Mouse (Mus musculus) thymus, postnatal 25 days (tissue): Measurements from ENCODE around the gene Erbin.

Experiments
- DNase-seq: peaks from one replicate; pipeline ENCODE4 v3.0.0; 2022

Gene Erbin

GRCm38 (mm10) chr13:103920261-103920932 lies at the start of gene Erbin:
Gene Erbin, minus strand, starts transcription at chr13:103920514.
- DNase-seq = peak; percentile 84

GRCm38 (mm10) chr13:103969912-103970311 lies 49.6 kb upstream of the Erbin start:
- no peak for DNase-seq

- DNase-seq = no peak
Observed at GRCm38 (mm10) chr13:103967987-103968386, 47.7 kb upstream of the Erbin start.

GRCm38 (mm10) chr13:103966696-103967215 lies 46.4 kb upstream of the Erbin start:
- DNase-seq = no peak

DNA sequence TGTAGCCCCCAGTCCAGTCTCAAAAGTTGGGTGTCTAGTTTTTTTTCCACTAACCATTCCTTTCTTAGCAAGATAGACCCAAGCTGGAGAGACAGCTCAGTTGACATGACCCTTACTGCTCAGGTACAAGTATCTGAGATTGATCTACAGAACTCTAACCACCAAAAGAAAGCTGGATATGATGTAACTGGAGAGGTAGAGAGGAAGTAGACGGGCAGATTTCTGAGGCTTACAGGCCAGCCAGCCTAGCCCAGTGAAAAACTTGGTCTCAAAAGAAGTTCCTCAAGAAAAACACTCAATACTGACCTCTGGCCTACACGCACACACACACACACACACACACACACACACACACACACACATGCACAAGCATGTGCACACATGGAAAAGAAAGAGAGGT lies 44.9 kb upstream of the Erbin start:
- no peak for DNase-seq

DNA sequence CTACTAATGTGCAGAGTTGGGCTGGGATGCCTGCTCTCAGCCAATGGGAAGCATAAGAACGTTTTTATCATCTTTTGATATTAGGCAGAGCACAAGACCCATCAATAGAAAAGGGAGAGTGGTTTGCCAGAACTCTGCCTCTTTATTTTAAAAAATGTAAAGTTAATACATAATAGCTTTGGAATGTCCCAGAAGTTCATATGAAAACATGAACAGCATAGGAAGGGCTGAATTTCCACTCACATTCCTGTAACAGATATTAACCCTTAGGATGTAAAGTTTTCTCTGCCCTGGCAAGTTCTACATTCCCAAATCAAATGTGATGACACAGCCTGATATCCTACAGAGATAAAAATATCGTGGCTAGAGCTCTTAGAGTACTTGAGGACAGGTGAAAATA lies 42.8 kb upstream of the Erbin start:
- no peak for DNase-seq

DNA sequence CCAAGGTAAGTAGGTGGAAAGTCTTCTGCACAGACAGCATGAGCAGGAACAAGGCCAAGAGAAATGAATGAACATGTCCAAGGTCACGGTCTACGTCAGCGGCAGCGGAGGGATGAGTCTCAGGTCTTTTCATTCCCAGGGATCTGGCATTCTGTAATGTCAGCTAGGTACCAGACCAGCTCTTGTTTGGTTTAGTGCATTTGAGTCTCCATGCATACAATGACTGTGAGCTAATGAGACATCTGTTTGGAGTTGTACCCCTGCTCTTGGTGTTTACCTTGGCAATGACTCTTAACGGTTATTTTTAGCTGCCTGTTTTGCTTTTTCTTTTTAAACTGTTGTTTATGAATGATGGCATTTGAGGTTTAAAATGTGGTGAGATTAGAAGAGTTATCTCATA lies 39.5 kb upstream of the Erbin start:
- DNase-seq = no peak

DNA sequence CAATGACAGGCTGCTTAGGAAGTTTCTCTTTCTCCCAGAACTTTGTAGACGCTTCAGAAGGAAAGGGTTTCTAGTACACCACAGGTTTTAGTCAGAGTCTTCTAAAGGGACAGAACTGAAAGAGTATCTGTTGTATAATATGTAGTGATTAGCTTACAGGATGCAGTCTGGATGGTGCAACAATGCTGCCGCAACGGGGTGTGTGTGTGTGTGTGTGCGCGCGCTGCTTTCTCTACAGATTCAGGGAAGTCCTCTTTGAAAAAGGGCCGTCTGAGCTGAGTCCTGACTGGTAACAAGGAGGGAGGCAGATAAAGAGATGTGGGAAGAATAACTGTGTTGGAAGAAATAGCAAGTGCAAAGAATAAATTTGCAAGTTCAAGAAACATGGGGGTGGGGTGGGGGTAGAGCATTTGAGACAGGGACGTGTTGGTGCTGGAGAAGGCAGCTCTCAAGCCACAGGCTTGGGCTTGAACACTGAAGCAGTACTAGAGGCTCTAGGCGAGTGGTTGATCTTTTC lies 38.4 kb upstream of the Erbin start:
- no peak for DNase-seq

GRCm38 (mm10) chr13:103957175-103957940 lies 37.0 kb upstream of the Erbin start:
- peak; percentile 15 for DNase-seq

- DNase-seq = no peak
Observed at GRCm38 (mm10) chr13:103955652-103956051, 35.3 kb upstream of the Erbin start.

GRCm38 (mm10) chr13:103951393-103951792 lies 31.1 kb upstream of the Erbin start:
- DNase-seq = no peak

DNA sequence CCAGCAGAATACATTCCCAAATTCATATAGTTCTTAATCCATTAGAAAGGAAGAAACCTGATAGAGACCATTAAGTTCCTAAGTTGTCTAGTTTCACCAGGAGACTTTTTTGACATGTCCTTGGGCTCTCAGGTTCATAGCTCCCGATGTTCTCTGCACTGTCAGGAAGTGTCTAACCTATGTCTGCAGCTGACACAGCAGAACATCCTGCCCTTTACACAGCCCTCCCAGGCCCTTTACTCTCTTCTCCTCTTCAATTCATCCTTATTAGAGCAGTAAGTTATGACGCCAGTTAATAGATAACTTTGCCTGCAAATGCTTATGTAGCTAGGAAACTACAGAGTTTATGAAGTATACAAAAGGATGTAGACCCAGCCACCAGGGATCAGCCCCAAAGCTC lies 20.5 kb upstream of the Erbin start:
- no peak for DNase-seq

DNA sequence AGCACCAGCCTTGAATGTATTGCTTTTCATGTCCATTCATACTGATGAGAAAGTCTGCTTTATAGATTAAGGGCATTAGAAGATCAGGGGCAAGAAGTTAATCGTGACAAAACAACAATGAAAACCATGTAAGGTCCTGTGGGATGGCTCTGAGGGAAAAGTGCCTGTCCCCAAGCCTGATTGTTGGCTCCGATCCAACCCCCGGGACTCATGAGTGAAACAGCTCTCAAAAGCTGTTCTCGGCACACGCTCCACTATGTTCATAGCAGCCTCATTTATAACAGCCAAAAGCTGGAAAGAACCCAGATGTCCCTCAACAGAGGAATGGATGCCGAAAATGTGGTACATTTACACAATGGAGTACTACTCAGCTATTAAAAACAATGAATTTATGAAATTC lies 4.3 kb upstream of the Erbin start:
- no peak for DNase-seq

GRCm38 (mm10) chr13:103923402-103924065 lies 3.2 kb upstream of the Erbin start:
- no peak for DNase-seq

GRCm38 (mm10) chr13:103921831-103922380 lies 1.6 kb upstream of the Erbin start:
- DNase-seq = no peak

- peak; percentile 90 for DNase-seq
Observed at GRCm38 (mm10) chr13:103920933-103921830, 868 bp upstream of the Erbin start.

- DNase-seq = no peak
Observed at GRCm38 (mm10) chr13:103919956-103920260, 406 bp downstream of the Erbin start.

DNA sequence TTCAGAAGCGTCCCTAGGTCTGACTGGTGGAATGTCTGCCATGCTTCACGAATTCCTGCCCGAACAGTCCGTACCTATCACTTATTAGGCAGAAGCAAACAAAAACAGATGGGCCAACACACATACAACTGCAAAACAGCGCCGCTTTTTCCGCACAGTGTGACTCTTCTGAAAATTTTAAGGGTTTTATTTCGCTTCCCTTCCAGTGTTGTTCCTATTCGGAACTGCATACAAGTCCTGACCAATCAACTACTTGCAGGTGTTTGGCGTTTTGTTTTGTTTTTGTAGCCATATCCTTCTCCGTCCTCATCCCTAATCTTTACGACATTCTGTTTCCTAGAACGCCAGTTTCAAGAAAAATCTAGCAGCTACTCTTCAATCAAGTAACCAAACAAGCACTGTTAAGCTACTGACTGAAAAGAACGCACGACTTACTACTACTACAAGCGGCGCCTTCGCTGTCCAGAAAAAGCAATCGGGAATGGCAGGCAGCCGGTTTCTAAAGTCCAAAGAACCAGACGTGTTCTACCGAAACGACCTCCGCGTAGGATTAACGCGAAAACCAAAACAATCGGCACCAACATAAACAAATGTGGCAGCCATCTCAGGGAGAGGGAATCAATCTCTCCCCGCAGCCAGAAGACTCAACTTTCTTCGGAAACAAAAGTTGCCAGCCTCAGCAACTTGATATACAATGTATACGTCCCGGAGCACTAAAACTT lies 919 bp downstream of the Erbin start:
- peak; percentile 51 for DNase-seq

DNA sequence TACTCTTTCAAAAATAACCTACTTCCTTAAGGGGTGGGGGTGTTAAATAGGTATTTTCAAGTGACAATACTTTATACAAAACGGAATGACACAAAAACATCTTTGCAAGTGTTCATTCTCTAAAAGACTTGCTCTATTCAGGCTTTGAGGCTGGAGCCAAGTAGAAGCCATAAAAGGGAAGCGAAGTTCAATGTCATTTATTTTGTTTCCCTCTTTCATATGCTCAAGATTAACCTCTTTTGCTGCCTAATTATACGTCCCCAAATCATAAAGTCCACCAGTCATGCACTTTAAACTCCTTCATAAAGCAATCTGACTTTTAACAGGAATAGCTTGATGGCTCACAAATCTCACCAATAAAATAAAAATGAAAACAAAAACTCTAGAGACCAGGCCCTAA lies 1.9 kb downstream of the Erbin start:
- DNase-seq = no peak

- DNase-seq = no peak
Observed at GRCm38 (mm10) chr13:103914114-103914736, 6.1 kb downstream of the Erbin start.

- no peak for DNase-seq
Observed at GRCm38 (mm10) chr13:103912351-103912750, 8.0 kb downstream of the Erbin start.
